Mouse (Mus musculus) Patski (cell line): ENCODE data around the gene Cdkn1b. TPM values are rescaled to one million over a fixed set of nuclear protein-coding genes. Genes with fewer than 3 reads are reported as not detected.
A peak's percentile ranks its signal among the peaks of the same experiment; 100 is the strongest.

Source experiments
- ATAC-seq: fragments of 100-300 bp; one replicate; pipeline ENCODE4 v1.8.0; 2021
- CTCF ChIA-PET: fragments of 350-600 bp; sonication (Branson Sonifier 250); formaldehyde crosslinking; loops from one replicate; lab custom pipeline; 2022; ENCODE audit warnings: inconsistent platforms; lab: Charles Lee
- POLR2A ChIA-PET: fragments of 350-600 bp; sonication (Branson Sonifier 250); formaldehyde crosslinking; loops from one replicate; lab custom pipeline; 2022; ENCODE audit warnings: antibody characterized with exemption, inconsistent platforms; lab: Charles Lee
- DNase-seq: peaks from one replicate; pipeline ENCODE4 v3.0.0-alpha.2; 2011; ENCODE audit warnings: low read depth, low spot score
- H3K27me3 ChIP-seq: fragments of 371-371 bp; one replicate; pipeline ENCODE4 v1.5.1; 2021
- CTCF ChIP-seq: fragments of 100-300 bp; IDR thresholded peaks from one replicate; pipeline ENCODE4 v1.5.1; 2021
- in situ Hi-C: fragments of 300-500 bp; cut with MboI; formaldehyde crosslinking; loops from 3 replicates; pipeline ENCODE4 v1.11.1; 2018; ENCODE audit warnings: low pct_unique_long_range_greater_than_20kb, mixed read lengths
- polyA plus RNA-seq: library from polyadenylated mRNA; unstranded; gene quantifications from one replicate; pipeline ENCODE4 v1.2.3, GENCODE M21; 2021

Cdkn1b gene
- polyA plus RNA-seq, 1 experiment from 2014 or later: 76.0 TPM

GRCm38 (mm10) chr6:134939781-134940180 is 19.6 kb downstream of the Cdkn1b start:
- H3K27me3 ChIP-seq: no peaks in the 10 kb centered on the region
- POLR2A ChIA-PET: interaction anchor here (1.1 kb wide), 1 partner anchor 19 kb away, joined by 3 read pairs; the partner anchor contains the start of gene Cdkn1b
- TF ChIP-seq CTCF: no peak
- no peak for DNase-seq
- ATAC-seq: no peak
- in situ Hi-C loops: no loop called here
- CTCF ChIA-PET: interaction anchor here (1.0 to 1.1 kb wide), 3 partner anchors 10 to 22 kb away, joined by 3 to 4 read pairs (median 3); no protein-coding TSS in a partner anchor

- ChIA-PET POLR2A (interaction anchor here (1.0 to 2.2 kb wide), 4 partner anchors 13 to 130 kb away, joined by 4 to 9 read pairs (median 4); no protein-coding TSS in a partner anchor), CTCF (interaction anchor here (1.7 to 5.2 kb wide), 2 partner anchors 10 to 42 kb away, joined by 3 to 39 read pairs; no protein-coding TSS in a partner anchor)
- DNase-seq (no peak), ATAC-seq (peak; percentile 33)
- no peak for TF ChIP-seq CTCF
- in situ Hi-C loops: no loop called here
- H3K27me3 ChIP-seq: no peaks in the 10 kb centered on the region
These were observed 23.7 kb downstream of the Cdkn1b start for GRCm38 (mm10) chr6:134943759-134944407.

GRCm38 (mm10) chr6:134946054-134946453 is 25.9 kb downstream of the Cdkn1b start:
- CTCF ChIA-PET: interaction anchor here (1.0 to 5.2 kb wide), 3 partner anchors 9 to 83 kb away, joined by 5 to 39 read pairs (median 16); no protein-coding TSS in a partner anchor
- POLR2A ChIA-PET: interaction anchor here (0.6 to 2.4 kb wide), 5 partner anchors 10 to 47 kb away, joined by 3 to 5 read pairs (median 3); no protein-coding TSS in a partner anchor
- DNase-seq (no peak), ATAC-seq (peak; percentile 49)
- no peaks in the 10 kb centered on the region for H3K27me3 ChIP-seq
- in situ Hi-C loops: loop anchor here (5.0 kb wide), 1 partner anchor 289 kb away; no protein-coding TSS in a partner anchor
- TF ChIP-seq CTCF: no peak

- in situ Hi-C loops: loop anchor here (5.0 kb wide), 1 partner anchor 290 kb away; no protein-coding TSS in a partner anchor
- H3K27me3 ChIP-seq: no peaks in the 10 kb centered on the region
- ChIA-PET POLR2A (interaction anchor here (0.6 to 2.4 kb wide), 7 partner anchors 11 to 559 kb away, joined by 3 to 5 read pairs (median 3); no protein-coding TSS in a partner anchor), CTCF (interaction anchor here (0.6 to 5.2 kb wide), 16 partner anchors 13 to 511 kb away, joined by 3 to 39 read pairs (median 3); partner anchors contain the start of gene Cdkn1b)
- no peak for TF ChIP-seq CTCF
- no peak for DNase-seq
- no peak for ATAC-seq
These were observed 26.7 kb downstream of the Cdkn1b start for GRCm38 (mm10) chr6:134946858-134947257.

GRCm38 (mm10) chr6:134947311-134948087 is 27.3 kb downstream of the Cdkn1b start:
- TF ChIP-seq CTCF: peak; percentile 86
- in situ Hi-C loops: loop anchor here (5.0 kb wide), 1 partner anchor 290 kb away; no protein-coding TSS in a partner anchor
- ChIA-PET POLR2A (interaction anchor here (0.6 to 1.2 kb wide), 8 partner anchors 18 to 559 kb away, joined by 3 to 4 read pairs (median 3); no protein-coding TSS in a partner anchor), CTCF (interaction anchor here (0.6 to 5.2 kb wide), 17 partner anchors 14 to 511 kb away, joined by 3 to 39 read pairs (median 3); partner anchors contain the start of gene Cdkn1b)
- ATAC-seq: no peak
- no peaks in the 10 kb centered on the region for H3K27me3 ChIP-seq
- DNase-seq: no peak

- in situ Hi-C loops: loop anchor here (5.0 kb wide), 1 partner anchor 291 kb away; no protein-coding TSS in a partner anchor
- DNase-seq: no peak
- TF ChIP-seq CTCF: no peak
- ATAC-seq: no peak
- ChIA-PET POLR2A (interaction anchor here (0.6 kb wide), 2 partner anchors 20 to 46 kb away, joined by 3 to 4 read pairs; no protein-coding TSS in a partner anchor), CTCF (interaction anchor here (1.0 to 2.4 kb wide), 3 partner anchors 19 to 309 kb away, joined by 3 to 8 read pairs (median 6); no protein-coding TSS in a partner anchor)
- no peaks in the 10 kb centered on the region for H3K27me3 ChIP-seq
These were observed 28.4 kb downstream of the Cdkn1b start for GRCm38 (mm10) chr6:134948522-134949061.

GRCm38 (mm10) chr6:134949241-134949640 is 29.0 kb downstream of the Cdkn1b start:
- ATAC-seq (no peak), DNase-seq (no peak)
- ChIA-PET CTCF (interaction anchor here (1.1 to 1.2 kb wide), 2 partner anchors 15 to 77 kb away, joined by 3 read pairs; no protein-coding TSS in a partner anchor), POLR2A (interaction anchor here (0.6 kb wide), 1 partner anchor 19 kb away, joined by 4 read pairs; no protein-coding TSS in a partner anchor)
- no peak for TF ChIP-seq CTCF
- in situ Hi-C loops: loop anchor here (5.0 kb wide), 1 partner anchor 292 kb away; no protein-coding TSS in a partner anchor
- H3K27me3 ChIP-seq: no peaks in the 10 kb centered on the region

- no peak for TF ChIP-seq CTCF
- H3K27me3 ChIP-seq: no peaks in the 10 kb centered on the region
- ChIA-PET CTCF (interaction anchor here (1.1 to 1.4 kb wide), 2 partner anchors 10 to 12 kb away, joined by 3 to 4 read pairs; no protein-coding TSS in a partner anchor), POLR2A (no interaction called here)
- in situ Hi-C loops: no loop called here
- ATAC-seq (no peak), DNase-seq (no peak)
These were observed 31.2 kb downstream of the Cdkn1b start for GRCm38 (mm10) chr6:134951364-134951763.

GRCm38 (mm10) chr6:134953976-134954375 is 33.8 kb downstream of the Cdkn1b start:
- in situ Hi-C loops: no loop called here
- no peak for ATAC-seq
- no peak for DNase-seq
- CTCF ChIA-PET: no interaction called here
- POLR2A ChIA-PET: no interaction called here
- no peaks in the 10 kb centered on the region for H3K27me3 ChIP-seq
- no peak for TF ChIP-seq CTCF
